Mouse (Mus musculus) cerebellum, adult 2 months (tissue): ENCODE measurements at regions not wholly inside any gene's neighbourhood (a gene's known extent, or its start where the extent isn't known, plus 50 kb on each side); places are given as distances from the start of the nearest gene placed in this dataset.

Source experiments
- CTCF ChIP-seq: fragments of 200-500 bp; IDR thresholded peaks from 2 replicates; pipeline ENCODE4 v1.5.1; 2011; ENCODE audit warnings: low read depth, mild to moderate bottlenecking, control low read depth, low read length, moderate library complexity, borderline replicate concordance; ENCODE audit not compliant: insufficient read depth
- POLR2A ChIP-seq: fragments of 200-500 bp; IDR thresholded peaks from 2 replicates; pipeline ENCODE4 v1.6.1; 2011; ENCODE audit warnings: low read length, control low read depth, borderline replicate concordance; ENCODE audit not compliant: insufficient read depth

GRCm38 (mm10) chr9:115840186-115840585, 69.1 kb upstream of the Gadl1 start:
- TF ChIP-seq CTCF (no peak), POLR2A (no peak)
